Mouse (Mus musculus) neural tube, embryonic 10.5 days (tissue): ENCODE data around the gene Cdk15.

ENCODE experiments used
- DNase-seq: peaks from one replicate; pipeline ENCODE4 v3.0.0-alpha.2; 2017; ENCODE audit warnings: low spot score; ENCODE audit errors: extremely low spot score

Gene Cdk15

GRCm38 (mm10) chr1:59321880-59322836, 65.5 kb downstream of the Cdk15 start:
- DNase-seq, result peak; percentile 44

DNA sequence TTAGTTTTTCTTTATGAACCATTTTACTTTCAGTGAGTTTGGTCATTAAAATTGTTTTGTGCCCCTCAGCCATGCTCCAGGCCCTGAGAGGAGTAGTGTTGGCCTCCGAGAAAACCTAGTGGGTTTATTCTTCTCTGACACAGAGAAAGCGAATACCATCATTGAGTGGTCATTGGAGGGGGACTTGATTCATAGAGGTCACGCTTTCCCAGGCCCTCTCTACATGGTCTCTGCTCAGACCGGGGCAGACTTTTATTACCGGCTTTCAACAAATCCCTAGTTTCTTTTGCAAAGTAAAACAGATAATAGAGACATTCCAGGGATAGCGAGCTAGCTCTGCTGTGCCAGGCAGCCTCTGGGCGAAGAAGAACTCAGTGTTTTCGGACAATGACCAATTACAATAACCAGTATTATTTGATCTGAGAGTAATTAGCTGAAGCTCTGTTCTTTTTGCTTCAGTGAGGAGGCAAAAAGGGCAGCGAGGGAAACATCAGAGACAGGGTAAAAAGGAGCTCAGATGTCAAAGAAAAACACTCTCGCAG, 70.2 kb downstream of the Cdk15 start:
- peak; percentile 38 for DNase-seq

DNA sequence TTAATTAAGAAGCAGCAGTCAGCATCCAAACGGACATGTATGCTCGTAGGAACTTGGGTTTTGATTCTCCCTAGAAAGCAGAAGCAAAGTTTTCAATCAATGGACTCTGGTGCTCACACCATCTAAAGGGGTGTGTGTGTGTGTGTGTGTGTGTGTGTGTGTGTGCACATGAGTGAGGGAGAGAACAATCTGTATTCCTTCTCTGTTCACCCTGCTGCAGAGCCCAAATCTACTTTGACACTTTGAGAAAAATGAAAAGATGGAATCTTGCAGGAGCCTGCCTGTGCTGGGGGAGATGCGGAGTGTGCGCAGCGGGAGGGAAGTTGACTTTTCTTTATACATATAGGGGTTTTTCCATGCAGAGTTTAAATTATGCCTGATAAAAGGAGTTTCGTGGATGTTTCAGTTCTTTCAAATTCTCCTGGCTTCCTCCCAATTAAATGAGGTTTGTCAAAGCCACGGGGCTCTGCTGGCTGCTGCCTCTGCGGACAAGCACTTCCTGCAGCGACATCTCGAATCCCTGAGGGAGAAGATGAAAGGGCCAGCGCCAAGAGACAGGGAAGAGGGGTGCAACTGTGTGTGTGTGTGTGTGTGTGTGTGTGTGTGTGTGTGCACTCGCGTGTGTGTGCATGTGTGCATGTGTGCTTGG, 76.2 kb downstream of the Cdk15 start:
- DNase-seq, result no peak

- no peak for DNase-seq
These were observed 76.7 kb downstream of the Cdk15 start for GRCm38 (mm10) chr1:59333386-59333759.

- DNase-seq, result peak; percentile 67
These were observed 77.3 kb downstream of the Cdk15 start for GRCm38 (mm10) chr1:59333860-59334561.

DNA sequence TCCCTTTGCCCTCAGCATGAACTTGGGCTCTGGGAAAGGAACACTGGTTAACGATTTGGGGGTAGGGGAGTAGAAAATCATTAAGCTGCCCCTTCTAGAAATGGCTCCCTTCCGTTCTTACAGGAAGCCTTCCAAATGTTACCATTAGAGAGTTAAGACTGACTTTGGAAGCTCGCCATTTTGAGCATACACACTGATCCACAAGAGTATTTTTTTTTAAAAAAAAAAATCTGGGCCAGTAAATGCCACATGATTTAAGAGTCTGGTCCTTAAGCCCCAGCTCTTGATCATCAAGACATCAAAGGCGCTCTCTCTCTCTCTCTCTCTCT, 77.8 kb downstream of the Cdk15 start:
- no peak for DNase-seq

- DNase-seq, result no peak
These were observed 79.5 kb downstream of the Cdk15 start for GRCm38 (mm10) chr1:59336256-59336655.

DNA sequence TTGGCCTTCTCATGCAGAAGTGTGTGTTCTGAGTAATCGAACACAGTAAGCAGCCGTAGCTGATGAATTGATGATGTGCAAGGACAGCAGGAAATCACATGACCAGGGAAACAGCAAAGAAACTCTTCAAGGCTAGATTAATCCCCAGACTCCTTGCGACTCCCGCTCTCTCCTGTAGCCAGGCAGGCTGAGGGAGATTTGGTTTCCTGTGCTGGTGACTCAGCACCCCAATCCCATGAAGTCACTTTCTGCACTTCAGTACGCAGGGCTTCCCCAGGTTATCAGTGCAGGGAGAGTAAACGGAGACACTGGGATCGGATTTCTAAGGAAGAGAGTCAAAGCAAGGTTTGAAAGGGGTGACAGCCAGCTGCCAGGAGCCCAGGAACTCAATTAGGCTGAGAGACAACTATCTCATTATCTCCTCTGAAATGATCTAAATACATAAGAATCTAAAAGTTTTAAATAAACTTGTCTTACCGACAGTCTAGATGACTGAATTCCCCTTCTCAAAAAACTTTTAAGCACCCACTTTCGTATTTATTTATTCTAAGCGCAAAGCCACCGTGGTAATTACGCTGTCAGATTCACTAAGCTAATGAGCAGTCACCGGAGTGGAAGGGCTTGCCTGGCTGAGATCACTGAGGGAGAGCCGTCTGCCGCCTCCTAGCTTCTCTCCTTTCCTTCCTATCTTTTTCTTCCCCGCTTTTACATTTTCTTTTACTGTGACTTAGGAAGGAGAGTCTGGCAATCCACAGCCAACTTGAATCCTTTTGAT, 84.3 kb downstream of the Cdk15 start:
- peak; percentile 42 for DNase-seq

DNA sequence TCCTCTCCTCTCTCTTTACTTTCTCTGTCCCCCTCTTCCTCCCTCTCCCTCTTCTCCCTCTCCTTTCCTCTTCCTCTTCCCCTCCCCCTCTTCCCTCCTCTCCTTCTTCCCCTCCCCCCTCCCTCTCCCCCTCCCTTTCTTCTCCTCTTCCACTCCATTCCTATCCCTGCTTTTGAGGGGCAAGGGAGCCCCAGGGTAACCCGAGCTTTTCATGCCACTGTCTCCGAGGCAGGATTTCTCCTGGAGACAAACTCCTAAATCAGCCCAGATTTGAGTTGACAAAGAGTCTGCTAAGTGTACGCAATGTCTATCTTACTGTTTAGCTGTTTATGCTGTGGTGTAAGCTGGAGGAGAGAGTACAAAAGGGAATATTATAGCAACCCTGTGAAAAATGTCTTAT, 85.0 kb downstream of the Cdk15 start:
- no peak for DNase-seq

DNA sequence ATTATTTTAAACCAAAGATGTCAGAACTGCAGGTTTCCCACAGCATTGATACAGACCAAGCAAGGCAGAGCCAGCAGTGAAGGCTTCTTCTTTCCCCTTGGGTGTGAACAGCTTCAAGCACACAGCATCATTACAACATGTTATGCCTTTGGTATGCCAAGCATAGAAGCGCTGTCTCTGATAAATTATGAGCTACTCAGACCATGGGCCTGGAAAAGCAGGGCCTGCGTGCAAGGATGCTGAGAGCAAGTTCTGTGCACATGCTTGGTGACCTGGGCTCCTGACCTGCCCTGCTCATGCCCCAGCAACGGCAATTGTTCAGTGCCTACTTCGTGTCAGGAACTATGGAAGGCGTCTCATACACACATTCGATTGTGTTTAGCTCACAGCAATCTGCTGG, 85.4 kb downstream of the Cdk15 start:
- peak; percentile 24 for DNase-seq

DNA sequence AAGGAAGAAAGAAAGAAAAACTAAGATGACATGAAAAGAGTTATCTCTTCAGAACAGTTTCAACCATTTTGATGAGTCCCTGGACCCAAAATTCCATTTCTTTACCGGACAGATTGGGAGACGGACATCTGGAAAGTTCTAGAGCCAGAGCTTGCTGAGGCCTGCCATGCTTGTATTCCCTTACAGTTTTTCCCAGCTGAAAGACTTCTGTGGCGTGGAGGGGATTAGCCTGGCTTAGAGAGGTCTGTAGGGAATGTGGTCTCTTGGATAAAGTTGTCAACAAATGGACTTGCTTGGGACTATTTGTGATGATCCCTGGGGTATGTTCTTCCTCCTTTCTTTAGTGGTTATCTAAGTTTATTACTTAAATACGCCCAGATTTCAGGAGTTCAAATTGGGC, 96.0 kb downstream of the Cdk15 start:
- DNase-seq, result no peak

GRCm38 (mm10) chr1:59355440-59355839, 98.7 kb downstream of the Cdk15 start:
- no peak for DNase-seq

GRCm38 (mm10) chr1:59359136-59359535, 102.4 kb downstream of the Cdk15 start:
- DNase-seq, result no peak

DNA sequence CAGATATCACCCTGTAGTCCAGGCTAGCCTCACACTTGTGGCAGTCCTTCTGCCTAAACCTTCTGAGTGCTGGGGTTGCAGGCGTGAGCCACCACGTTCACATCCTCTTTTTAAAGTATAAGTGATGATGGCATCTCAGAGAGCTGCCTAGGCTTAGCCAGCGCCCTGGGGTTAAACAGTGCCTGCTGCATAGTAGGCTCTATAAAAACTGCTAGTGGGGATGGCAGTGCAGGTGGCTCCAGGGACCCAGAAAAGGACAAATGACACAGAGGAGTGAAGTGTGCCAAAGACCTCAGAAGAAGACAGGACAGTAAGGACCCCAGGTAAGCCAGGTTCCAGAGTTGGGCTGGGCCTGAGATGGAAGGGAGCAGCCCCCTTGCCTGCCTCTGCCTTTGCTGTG, 104.1 kb downstream of the Cdk15 start:
- no peak for DNase-seq

DNA sequence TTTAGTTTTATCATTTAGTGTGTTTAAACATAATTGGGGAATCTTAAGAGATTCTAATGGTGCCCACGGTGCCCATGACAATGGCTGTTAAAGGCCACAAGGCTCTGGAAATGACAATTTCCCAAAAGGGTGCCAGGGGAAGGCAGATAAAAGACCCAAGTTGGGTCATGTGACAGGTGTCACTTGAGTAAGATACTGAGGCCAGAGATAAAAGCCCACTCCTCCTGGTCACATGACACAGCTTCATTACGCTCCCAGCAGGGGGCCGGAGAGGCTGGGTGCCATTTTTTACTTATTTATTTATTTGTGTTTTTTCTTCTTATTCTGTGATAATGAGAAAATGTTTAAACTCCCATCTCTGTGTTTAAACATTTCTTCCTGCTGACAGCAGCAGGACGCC, 104.8 kb downstream of the Cdk15 start:
- no peak for DNase-seq

DNA sequence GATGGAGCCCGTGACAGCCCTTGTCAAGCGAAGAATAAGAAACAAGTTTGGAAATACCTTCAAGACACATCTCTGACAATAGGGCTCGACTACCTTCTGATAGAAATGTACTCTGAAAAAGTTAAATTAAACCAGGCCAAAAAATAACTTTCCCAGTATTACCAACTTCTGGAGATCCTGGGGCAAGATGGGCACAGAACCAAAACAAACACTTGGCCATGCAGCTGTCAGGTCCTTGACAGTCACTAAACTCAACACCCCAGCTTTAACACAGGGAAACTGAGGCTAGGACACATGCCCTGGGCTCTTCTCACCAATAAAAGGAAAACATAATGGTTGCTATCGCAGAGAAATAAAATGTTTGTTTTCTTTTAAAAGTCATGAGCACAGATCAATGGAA, 105.3 kb downstream of the Cdk15 start:
- DNase-seq, result no peak

- DNase-seq, result no peak
These were observed 107.8 kb downstream of the Cdk15 start for GRCm38 (mm10) chr1:59364463-59365040.

DNA sequence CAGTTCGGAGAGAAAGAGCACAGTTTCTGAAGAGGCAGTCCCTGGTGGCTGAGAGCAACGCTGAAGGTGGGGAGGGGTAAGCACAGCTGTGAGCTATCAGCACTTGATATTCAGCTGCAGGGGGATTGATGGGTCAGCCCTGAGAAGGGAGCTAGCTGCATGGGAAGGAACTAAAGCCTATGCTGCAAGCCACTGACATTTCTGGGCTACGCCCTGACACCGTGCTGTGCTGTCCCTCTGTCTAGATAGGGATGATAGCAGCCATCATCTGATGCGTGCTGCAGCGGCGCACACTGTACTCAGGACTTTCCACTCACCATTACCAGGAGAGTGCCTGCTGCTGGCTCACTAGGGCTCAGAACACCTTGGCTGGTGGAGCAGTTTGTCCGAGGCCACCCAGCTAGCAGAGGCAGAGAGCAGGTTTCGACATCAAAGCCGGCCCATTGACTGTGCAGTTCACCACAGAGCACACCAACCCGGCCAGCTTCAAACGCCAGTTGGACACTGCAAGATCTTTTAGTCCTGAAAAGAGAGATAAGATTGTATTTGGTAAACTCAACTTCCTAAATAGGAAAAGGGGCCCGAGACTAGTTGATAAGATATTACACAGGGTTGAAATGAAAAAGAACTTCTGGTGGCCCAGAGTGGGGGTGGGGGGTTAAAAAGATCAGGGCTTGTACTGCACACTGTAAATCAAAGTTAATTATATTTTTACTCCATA, 111.4 kb downstream of the Cdk15 start:
- DNase-seq, result peak; percentile 38

GRCm38 (mm10) chr1:59368649-59369319, 112.1 kb downstream of the Cdk15 start:
- DNase-seq, result no peak

GRCm38 (mm10) chr1:59369320-59369685, 112.6 kb downstream of the Cdk15 start:
- no peak for DNase-seq
